Mouse (Mus musculus): Measurements from ENCODE around the gene Nfatc4.
A peak's percentile ranks its signal among the peaks of the same experiment; 100 is the strongest.

The Nfatc4 gene

GRCm38 (mm10) chr14:55822991-55823762, at the start of gene Nfatc4:
Gene Nfatc4, plus strand, starts transcription at chr14:55823144.
- DNase-seq (ENCODE audit: low spot score), result peak; percentile 44

GRCm38 (mm10) chr14:55776711-55777110, 46.2 kb upstream of the Nfatc4 start:
- DNase-seq (ENCODE audit: low spot score), result no peak

GRCm38 (mm10) chr14:55777176-55777575, 45.8 kb upstream of the Nfatc4 start:
- DNase-seq (ENCODE audit: low spot score), result no peak

GRCm38 (mm10) chr14:55777806-55778205, 45.1 kb upstream of the Nfatc4 start:
- no peak for DNase-seq (ENCODE audit: low spot score)

GRCm38 (mm10) chr14:55778686-55779085, 44.3 kb upstream of the Nfatc4 start:
- DNase-seq (ENCODE audit: low spot score), result peak; percentile 2

GRCm38 (mm10) chr14:55779656-55780055, 43.3 kb upstream of the Nfatc4 start:
- peak; percentile 3 for DNase-seq (ENCODE audit: low spot score)

- DNase-seq (ENCODE audit: low spot score), result peak; percentile 3
Measured at GRCm38 (mm10) chr14:55780736-55781135, 42.2 kb upstream of the Nfatc4 start.

GRCm38 (mm10) chr14:55781310-55781709, 41.6 kb upstream of the Nfatc4 start:
- peak; percentile 68 for DNase-seq (ENCODE audit: low spot score)

- peak; percentile 1 for DNase-seq (ENCODE audit: low spot score)
Measured at GRCm38 (mm10) chr14:55782361-55782960, 40.5 kb upstream of the Nfatc4 start.

GRCm38 (mm10) chr14:55783171-55783957, 39.6 kb upstream of the Nfatc4 start:
- no peak for DNase-seq (ENCODE audit: low spot score)

GRCm38 (mm10) chr14:55783958-55784235, 39.0 kb upstream of the Nfatc4 start, which contains the start of gene Adcy4:
Gene Adcy4, minus strand, starts transcription at chr14:55784095.
- DNase-seq (ENCODE audit: low spot score), result no peak

GRCm38 (mm10) chr14:55785195-55785594, 37.7 kb upstream of the Nfatc4 start:
- no peak for DNase-seq (ENCODE audit: low spot score)

GRCm38 (mm10) chr14:55787731-55788130, 35.2 kb upstream of the Nfatc4 start:
- DNase-seq (ENCODE audit: low spot score), result no peak

- no peak for DNase-seq (ENCODE audit: low spot score)
Measured at GRCm38 (mm10) chr14:55788256-55789050, 34.5 kb upstream of the Nfatc4 start, which contains the start of gene Ripk3. Gene Ripk3, minus strand, starts transcription at chr14:55788865.

GRCm38 (mm10) chr14:55793461-55793860, 29.5 kb upstream of the Nfatc4 start:
- no peak for DNase-seq (ENCODE audit: low spot score)

GRCm38 (mm10) chr14:55793946-55794345, 29.0 kb upstream of the Nfatc4 start:
- DNase-seq (ENCODE audit: low spot score), result no peak

- DNase-seq (ENCODE audit: low spot score), result no peak
Measured at GRCm38 (mm10) chr14:55795380-55796163, 27.4 kb upstream of the Nfatc4 start.

- peak; percentile 55 for DNase-seq (ENCODE audit: low spot score)
Measured at GRCm38 (mm10) chr14:55814885-55815284, 8.1 kb upstream of the Nfatc4 start.

GRCm38 (mm10) chr14:55815310-55815751, 7.6 kb upstream of the Nfatc4 start:
- no peak for DNase-seq (ENCODE audit: low spot score)

- DNase-seq (ENCODE audit: low spot score), result no peak
Measured at GRCm38 (mm10) chr14:55819845-55820405, 3.0 kb upstream of the Nfatc4 start.

GRCm38 (mm10) chr14:55820576-55820975, 2.4 kb upstream of the Nfatc4 start:
- no peak for DNase-seq (ENCODE audit: low spot score)

Measured in layer of hippocampus, adult 11-12 months (tissue).